Mouse (Mus musculus) neural tube, embryonic 13.5 days (tissue): ENCODE measurements around the gene Hoxa7. TPM values are rescaled to one million over a fixed set of nuclear protein-coding genes. Genes with fewer than 3 reads are reported as not detected.

ENCODE experiments used
- ATAC-seq: fragments of 200-750 bp; cut with Nextera tagmentation; 2 replicates; pipeline ENCODE4 v1.8.0; 2017; ENCODE audit warnings: low read depth, mild to moderate bottlenecking, moderate TSS enrichment, moderate library complexity
- H3K27ac ChIP-seq: fragments of 300-500 bp; sonication (generic); replicated peaks from 2 replicates; pipeline ENCODE4 v1.5.1; 2015; ENCODE audit warnings: moderate library complexity, mild to moderate bottlenecking, inconsistent platforms
- H3K27me3 ChIP-seq: fragments of 300-500 bp; sonication (generic); 2 replicates; pipeline ENCODE4 v1.6.1; 2015; ENCODE audit warnings: mild to moderate bottlenecking, inconsistent platforms
- H3K36me3 ChIP-seq: fragments of 300-500 bp; sonication (generic); 2 replicates; pipeline ENCODE4 v1.6.1; 2015; ENCODE audit warnings: mild to moderate bottlenecking, inconsistent platforms
- H3K4me1 ChIP-seq: fragments of 300-500 bp; sonication (generic); replicated peaks from 2 replicates; pipeline ENCODE4 v1.6.1; 2015; ENCODE audit warnings: inconsistent platforms
- H3K4me2 ChIP-seq: fragments of 300-500 bp; sonication (generic); 2 replicates; pipeline ENCODE4 v1.6.1; 2015; ENCODE audit warnings: inconsistent platforms, mild to moderate bottlenecking, moderate library complexity
- H3K4me3 ChIP-seq: fragments of 300-500 bp; sonication (generic); 2 replicates; pipeline ENCODE4 v1.5.1; 2015; ENCODE audit warnings: mild to moderate bottlenecking, inconsistent platforms
- H3K9ac ChIP-seq: fragments of 300-500 bp; sonication (generic); 2 replicates; pipeline ENCODE4 v1.6.1; 2015; ENCODE audit warnings: moderate library complexity, mild to moderate bottlenecking, inconsistent platforms
- H3K9me3 ChIP-seq: fragments of 300-500 bp; sonication (generic); 2 replicates; pipeline ENCODE4 v1.6.1; 2016; ENCODE audit warnings: inconsistent platforms
- WGBS: fragments of 180-500 bp; shearing (Covaris S2); methylation state at CpG from one replicate; pipeline ENCODE4 v1.1.7; 2015; 5-methylcytosine and 5-hydroxymethylcytosine counted together
- polyA plus RNA-seq: library from polyadenylated mRNA; unstranded; fragments of >200 nt; fragmentation: Nextera tagmentation; extraction: Ambion mirVana; gene quantifications from 2 replicates; pipeline ENCODE4 v1.2.1, GENCODE M21; 2015

The Hoxa7 gene
- polyA plus RNA-seq, 1 experiment from 2014 or later: 125 TPM

- WGBS: 1% methylated on average over 37 of the region's 37 CpGs
- Histone ChIP-seq H3K36me3 (0 out of 2 replicates have a peak, but pooled peaks cover 4% of the 10 kb centered on the region), H3K4me3 (peak overlapping the region; percentile 96), H3K27me3 (no peaks in the 10 kb centered on the region), H3K4me1 (peaks cover 76% of the 10 kb centered on the region), H3K4me2 (peak overlapping the region; percentile 97), H3K27ac (peak overlapping the region; percentile 100), H3K9me3 (no peaks in the 10 kb centered on the region), H3K9ac (peak overlapping the region; percentile 100)
- peak; percentile 24; the same call in 1 of the 2 replicates for ATAC-seq
Observed at GRCm38 (mm10) chr6:52211170-52211935, 10.3 kb downstream of the Hoxa7 start.

- Histone ChIP-seq H3K4me2 (peak overlapping the region; percentile 97), H3K27me3 (no peaks in the 10 kb centered on the region), H3K9ac (peak overlapping the region; percentile 100), H3K4me3 (peak overlapping the region; percentile 96), H3K9me3 (no peaks in the 10 kb centered on the region), H3K4me1 (peaks cover 76% of the 10 kb centered on the region), H3K27ac (peak overlapping the region; percentile 100), H3K36me3 (peaks cover 21% of the 10 kb centered on the region)
- under 1% methylated on average over 12 of the region's 12 CpGs for WGBS
- no peak for ATAC-seq
Observed at GRCm38 (mm10) chr6:52209685-52210046, 12.0 kb downstream of the Hoxa7 start.

DNA sequence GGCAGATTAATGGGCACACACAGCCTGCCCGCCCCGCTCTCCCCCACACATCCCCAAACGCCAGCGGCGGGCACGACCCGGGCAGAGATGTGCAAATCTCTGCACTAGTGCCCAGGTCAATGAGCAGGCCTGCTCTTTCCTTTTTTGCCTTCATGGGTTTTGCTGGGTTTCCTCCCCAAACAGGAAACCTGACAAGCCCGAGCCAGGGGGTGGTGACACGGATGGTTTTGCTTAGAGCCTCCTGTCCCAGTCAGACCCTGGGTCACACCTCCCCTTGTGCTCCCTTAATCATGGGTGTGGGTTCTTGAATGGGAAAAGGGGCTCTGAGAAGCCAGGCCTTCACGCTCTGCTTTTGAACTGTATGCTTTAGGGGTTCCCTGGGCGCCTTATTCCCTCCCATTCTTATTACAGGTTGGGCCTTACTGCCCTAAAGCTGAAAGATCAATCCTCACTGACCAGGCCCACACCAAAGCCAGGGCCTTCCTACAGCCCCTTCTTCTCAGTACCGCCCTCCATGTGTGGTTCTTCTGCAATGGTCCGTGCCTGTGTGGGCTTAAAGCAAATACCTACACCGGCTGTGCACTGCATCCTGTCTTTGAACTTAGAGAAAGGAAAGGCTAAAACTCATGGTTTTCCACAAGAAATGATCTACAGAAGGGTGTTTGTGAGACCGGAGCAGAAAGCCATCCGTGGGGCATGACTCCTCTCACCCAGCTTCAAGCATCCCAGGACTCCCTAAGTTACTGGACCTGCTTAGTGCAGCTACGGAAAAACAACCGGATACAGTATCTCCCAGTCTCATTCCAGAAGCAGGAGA lies 12.6 kb downstream of the Hoxa7 start:
- Histone ChIP-seq H3K27me3 (no peaks in the 10 kb centered on the region), H3K36me3 (peaks cover 25% of the 10 kb centered on the region), H3K4me3 (peak overlapping the region; percentile 96), H3K4me2 (peak overlapping the region; percentile 97), H3K4me1 (peaks cover 76% of the 10 kb centered on the region), H3K27ac (peak overlapping the region; percentile 100), H3K9ac (peak overlapping the region; percentile 100), H3K9me3 (no peaks in the 10 kb centered on the region)
- WGBS: 4% methylated on average over 18 of the region's 18 CpGs
- ATAC-seq: no peak

DNA sequence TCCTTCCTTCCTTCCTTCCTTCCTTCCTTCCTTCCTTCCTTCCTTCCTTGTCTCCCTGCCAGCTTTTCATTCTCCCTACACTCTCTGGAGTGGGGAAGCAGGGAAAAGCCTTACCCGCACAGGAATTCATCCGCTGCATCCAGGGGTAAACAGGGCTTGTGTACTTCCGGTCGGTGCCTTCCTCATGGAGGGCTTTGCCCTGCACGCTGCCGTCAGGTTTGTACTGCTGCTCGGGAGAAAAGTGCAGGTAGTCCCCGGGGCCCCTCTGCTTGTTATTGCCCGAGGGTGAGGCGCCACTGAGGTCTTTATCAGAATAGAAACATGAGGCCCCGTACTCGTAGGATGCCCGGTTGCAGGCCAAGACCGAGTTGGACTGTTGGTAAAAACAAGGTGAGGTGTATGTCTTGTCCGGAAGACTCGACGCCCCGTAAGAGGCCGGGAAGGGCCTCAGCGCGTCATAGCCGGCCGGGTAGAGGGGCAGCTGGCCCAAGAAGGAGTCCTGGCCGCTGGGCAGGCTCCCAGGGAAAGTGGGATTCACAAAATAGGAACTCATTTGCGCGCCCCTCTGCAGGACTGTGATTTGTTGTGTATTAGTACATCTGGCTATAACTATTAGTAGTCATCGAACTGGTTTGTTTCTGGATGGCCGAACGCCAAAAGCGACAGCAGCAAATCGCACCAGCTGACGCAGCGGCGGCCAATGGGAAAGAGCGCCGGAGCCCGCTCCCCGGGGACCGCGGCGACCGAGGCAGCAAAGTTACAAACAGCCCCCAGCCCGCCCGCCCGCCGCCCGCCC lies 13.4 kb downstream of the Hoxa7 start, which contains the start of gene Hoxa6:
TSS of gene Hoxa6 (minus strand) at position 651 of the 796 bp plus-strand sequence.
- Histone ChIP-seq H3K4me2 (peak within 1 kb of the TSS; percentile 97), H3K4me3 (peak within 1 kb of the TSS; percentile 96), H3K36me3 (peaks cover 33% of the 10 kb centered on the region), H3K9ac (peak within 1 kb of the TSS; percentile 100), H3K27ac (peak within 1 kb of the TSS; percentile 100), H3K27me3 (no peaks in the 10 kb centered on the region), H3K4me1 (peaks cover 79% of the 10 kb centered on the region), H3K9me3 (no peaks in the 10 kb centered on the region)
- under 1% methylated on average over 47 of the region's 47 CpGs for WGBS
- no peak for ATAC-seq

- Histone ChIP-seq H3K36me3 (peaks cover 39% of the 10 kb centered on the region), H3K4me3 (peak overlapping the region; percentile 96), H3K4me1 (peaks cover 85% of the 10 kb centered on the region), H3K9me3 (no peaks in the 10 kb centered on the region), H3K9ac (peak overlapping the region; percentile 100), H3K4me2 (peak overlapping the region; percentile 97), H3K27me3 (no peaks in the 10 kb centered on the region), H3K27ac (peak overlapping the region; percentile 100)
- no peak for ATAC-seq
Observed at GRCm38 (mm10) chr6:52207684-52207976, 14.0 kb downstream of the Hoxa7 start.

- peak overlapping the region; percentile 96 for H3K4me3 ChIP-seq
- 8% methylated on average over 4 of the region's 4 CpGs for WGBS
- peak overlapping the region; percentile 100 for H3K9ac ChIP-seq
- H3K27ac ChIP-seq: peak overlapping the region; percentile 100
- H3K4me1 ChIP-seq: peaks cover 90% of the 10 kb centered on the region
- H3K9me3 ChIP-seq: no peaks in the 10 kb centered on the region
- no peaks in the 10 kb centered on the region for H3K27me3 ChIP-seq
- ATAC-seq: no peak
- H3K36me3 ChIP-seq: peaks cover 43% of the 10 kb centered on the region
- H3K4me2 ChIP-seq: peak overlapping the region; percentile 97
Observed at GRCm38 (mm10) chr6:52206882-52207683, 14.6 kb downstream of the Hoxa7 start.

DNA sequence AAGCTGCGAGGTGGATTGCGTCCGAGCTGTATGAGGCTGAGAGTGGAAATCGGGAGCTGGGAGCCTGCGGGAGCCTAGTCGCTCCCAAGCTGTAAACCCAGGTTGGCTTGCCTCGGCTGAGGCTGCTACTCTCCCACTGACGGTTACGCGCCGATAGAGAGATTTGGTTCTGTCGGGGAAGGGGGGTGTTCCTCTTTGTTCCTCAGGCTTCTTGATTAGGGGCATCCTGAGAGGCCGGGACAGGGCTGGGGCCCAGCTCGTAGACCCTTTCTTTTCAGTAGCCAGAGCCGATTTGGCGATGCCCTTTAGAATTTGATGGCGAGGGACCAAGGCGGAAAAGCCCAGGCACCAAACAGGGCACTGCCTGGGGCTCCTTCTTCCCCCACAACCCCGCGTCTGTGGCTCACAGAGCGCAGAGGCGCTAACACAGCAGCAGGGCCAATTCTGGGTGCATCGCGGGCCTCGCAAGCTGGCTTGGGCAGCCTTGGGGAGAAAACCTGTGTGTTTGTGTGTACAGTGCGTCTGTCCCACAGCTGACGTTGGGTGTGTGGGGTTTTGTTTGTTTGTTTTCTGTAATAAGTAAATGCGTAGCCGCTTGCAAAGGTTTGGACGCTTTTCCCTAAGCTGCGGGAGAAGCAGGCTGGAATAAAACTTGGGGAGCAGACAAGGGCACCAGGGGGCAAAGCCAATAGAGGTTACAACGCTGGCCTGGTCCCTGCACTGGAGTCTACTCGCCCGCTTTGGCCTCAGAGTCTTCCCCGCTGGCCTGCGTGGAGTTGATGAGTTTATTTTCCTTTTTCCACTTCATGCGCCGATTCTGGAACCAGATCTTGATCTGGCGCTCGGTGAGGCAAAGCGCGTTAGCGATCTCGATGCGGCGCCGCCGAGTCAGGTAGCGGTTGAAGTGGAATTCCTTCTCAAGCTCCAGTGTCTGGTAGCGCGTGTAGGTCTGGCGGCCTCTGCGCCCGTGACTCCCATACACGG lies 15.7 kb downstream of the Hoxa7 start:
- H3K27ac ChIP-seq: peak overlapping the region; percentile 100
- H3K4me3 ChIP-seq: peak overlapping the region; percentile 96
- H3K4me1 ChIP-seq: peaks cover 97% of the 10 kb centered on the region
- H3K9me3 ChIP-seq: no peaks in the 10 kb centered on the region
- WGBS: 4% methylated on average over 55 of the region's 55 CpGs
- peak overlapping the region; percentile 97 for H3K4me2 ChIP-seq
- H3K27me3 ChIP-seq: no peaks in the 10 kb centered on the region
- peak overlapping the region; percentile 100 for H3K9ac ChIP-seq
- peaks cover 54% of the 10 kb centered on the region for H3K36me3 ChIP-seq
- ATAC-seq: no peak

GRCm38 (mm10) chr6:52205221-52205620 lies 16.4 kb downstream of the Hoxa7 start:
- Histone ChIP-seq H3K4me3 (peak overlapping the region; percentile 96), H3K9me3 (no peaks in the 10 kb centered on the region), H3K36me3 (peaks cover 54% of the 10 kb centered on the region), H3K27me3 (no peaks in the 10 kb centered on the region), H3K9ac (peak overlapping the region; percentile 100), H3K27ac (peak overlapping the region; percentile 100), H3K4me1 (peaks cover 98% of the 10 kb centered on the region), H3K4me2 (peak overlapping the region; percentile 97)
- 4% methylated on average over 14 of the region's 14 CpGs for WGBS
- no peak for ATAC-seq

GRCm38 (mm10) chr6:52204050-52204752 lies 17.5 kb downstream of the Hoxa7 start, which contains the start of gene Hoxa5:
Hoxa5 (minus strand) TSS chr6:52204587.
- Histone ChIP-seq H3K4me3 (peak within 1 kb of the TSS; percentile 96), H3K4me1 (peaks cover 98% of the 10 kb centered on the region), H3K9ac (peak within 1 kb of the TSS; percentile 100), H3K9me3 (no peaks in the 10 kb centered on the region), H3K4me2 (peak within 1 kb of the TSS; percentile 97), H3K36me3 (peaks cover 58% of the 10 kb centered on the region), H3K27ac (peak within 1 kb of the TSS; percentile 100), H3K27me3 (no peaks in the 10 kb centered on the region)
- peak; percentile 34 for ATAC-seq
- WGBS: under 1% methylated on average over 63 of the region's 65 CpGs
